Mouse (Mus musculus) c-Kit-positive CD71-negative TER-119-negative erythroid progenitor cells, embryonic 14.5 days (primary cell): ENCODE results near the gene Clcn1.

Source experiments
- DNase-seq: peaks from one replicate; pipeline ENCODE4 v3.0.0-alpha.2; 2013; ENCODE audit warnings: low read depth

The Clcn1 gene

DNA sequence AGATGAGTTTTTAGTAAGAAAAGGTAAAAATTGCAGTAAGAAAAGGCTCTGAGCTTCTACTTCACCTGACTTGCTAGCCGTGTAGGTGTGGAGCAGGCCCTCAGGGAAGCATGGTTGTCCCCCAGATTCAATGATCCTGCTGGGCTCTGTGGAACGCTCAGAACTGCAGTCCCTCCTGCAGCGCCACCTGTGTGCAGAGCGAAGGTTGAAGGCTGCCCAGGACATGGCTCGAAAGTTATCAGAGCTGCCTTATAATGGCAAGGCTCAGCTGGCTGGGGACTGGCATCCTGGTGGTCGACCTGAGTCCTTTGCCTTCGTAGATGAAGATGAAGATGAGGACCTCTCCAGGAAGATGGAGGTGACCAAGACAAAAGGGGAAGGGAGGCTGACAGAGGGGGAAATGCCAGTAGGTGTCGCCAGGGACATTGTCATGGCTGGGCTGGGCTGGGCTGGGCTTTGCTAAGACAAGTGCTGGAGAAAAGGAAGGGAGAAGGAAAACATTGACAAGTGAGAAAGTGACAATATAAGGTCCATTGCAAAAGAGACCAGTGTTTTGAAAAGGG lies 23.4 kb downstream of the Clcn1 start:
- DNase-seq: no peak

DNA sequence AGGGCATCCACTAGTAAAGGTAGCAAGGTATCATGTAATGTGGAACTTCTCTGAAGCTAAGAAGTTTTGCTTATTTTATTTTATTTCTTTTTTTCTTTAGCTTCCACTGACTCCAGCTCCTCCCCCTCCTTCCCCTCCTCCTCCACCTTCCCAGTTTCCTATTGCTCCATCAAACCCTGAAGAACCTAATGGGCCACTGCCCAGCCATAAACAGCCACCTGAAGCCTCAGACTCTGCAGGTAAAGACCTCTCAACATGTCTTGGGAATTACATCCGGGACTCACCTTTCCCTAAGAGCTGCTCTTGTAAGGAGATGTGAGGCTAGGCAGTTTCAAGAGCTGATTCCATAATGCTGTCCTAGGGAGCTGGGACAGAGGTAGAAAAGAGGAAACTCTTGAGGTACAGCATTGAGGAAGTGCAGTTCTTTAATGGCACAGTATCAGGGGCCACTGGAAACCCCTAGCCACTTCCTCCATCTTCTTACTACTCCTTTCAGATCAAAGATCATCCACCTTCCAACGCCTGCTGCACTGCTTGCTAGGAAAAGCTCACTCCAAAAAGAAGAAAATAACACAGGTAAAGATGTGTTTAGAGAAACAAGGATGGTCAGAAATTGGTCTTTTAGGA lies 24.1 kb downstream of the Clcn1 start:
- DNase-seq: no peak

DNA sequence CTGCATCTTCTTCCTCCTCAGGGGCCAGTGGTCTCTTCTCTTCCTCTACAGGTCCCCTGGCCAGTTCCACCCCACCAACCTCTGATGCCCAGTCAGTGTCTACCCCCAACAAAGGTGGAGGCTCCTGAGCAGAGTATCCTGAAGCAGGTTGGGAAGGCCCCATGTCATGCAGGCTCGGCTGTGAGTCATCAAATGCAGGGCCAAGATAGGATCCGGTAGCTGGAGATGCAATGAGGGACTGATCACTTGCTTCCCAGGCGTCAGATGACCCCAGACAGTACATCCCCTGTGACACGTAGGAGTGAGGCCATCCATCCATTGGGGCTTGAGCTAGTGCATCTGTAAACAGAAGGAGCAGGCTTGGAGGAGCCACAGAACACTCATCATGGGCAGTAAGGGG lies 31.8 kb downstream of the Clcn1 start:
- no peak for DNase-seq

DNA sequence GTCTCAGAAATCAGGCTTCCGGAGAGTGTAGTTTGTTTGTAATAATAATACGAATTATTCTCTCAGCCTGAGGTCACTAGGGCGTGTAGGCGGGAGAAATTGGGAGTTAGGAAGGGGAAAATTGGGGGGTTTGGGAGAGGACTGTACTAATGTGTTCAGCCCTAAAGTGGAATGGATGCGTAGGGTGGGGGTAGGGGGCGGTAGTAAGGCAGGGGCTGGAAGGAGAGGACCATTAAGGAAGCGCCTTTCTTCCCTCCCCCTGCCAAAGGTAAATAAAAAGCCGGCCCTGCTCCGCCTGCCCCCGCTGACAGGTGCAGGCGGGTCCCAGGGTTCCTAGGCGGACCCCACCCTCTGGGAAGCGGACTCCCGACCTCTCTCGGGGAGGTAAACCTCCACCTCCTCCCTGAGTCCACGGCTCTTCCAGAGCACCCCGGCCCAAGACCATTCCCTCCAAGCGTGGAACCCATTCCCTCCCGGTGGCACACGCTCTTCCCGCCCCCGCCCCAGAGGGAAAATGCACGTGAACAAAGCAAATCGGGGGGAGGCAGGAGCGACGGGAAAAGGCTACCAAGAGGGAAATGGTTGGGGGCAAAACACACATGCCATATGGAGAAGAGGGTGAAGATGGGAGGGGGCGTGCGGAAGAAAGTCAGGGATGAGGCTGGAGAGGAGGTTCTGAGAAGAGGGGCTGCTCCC lies 37.0 kb downstream of the Clcn1 start:
- no peak for DNase-seq

DNA sequence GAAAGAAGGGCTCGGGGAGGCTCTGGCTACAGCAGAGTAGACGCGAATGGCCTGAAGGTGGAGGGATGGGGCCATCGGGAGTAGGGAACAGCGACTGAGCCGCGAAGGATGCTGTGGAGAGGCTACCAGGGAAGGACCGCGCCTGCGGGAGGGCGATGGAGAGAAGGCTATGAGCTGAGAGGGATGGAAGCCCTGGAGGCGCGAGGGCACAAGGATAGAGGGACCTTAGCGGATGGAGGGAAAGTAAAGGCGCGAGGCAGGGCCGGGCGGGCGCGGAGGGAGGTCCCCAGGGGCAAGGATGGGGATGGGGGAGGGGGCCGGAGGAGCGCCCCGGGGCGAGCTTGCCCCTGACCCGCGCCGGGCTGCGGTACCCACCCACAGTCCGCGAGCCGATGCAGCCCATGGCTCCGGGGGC lies 37.6 kb downstream of the Clcn1 start:
- DNase-seq: no peak

DNA sequence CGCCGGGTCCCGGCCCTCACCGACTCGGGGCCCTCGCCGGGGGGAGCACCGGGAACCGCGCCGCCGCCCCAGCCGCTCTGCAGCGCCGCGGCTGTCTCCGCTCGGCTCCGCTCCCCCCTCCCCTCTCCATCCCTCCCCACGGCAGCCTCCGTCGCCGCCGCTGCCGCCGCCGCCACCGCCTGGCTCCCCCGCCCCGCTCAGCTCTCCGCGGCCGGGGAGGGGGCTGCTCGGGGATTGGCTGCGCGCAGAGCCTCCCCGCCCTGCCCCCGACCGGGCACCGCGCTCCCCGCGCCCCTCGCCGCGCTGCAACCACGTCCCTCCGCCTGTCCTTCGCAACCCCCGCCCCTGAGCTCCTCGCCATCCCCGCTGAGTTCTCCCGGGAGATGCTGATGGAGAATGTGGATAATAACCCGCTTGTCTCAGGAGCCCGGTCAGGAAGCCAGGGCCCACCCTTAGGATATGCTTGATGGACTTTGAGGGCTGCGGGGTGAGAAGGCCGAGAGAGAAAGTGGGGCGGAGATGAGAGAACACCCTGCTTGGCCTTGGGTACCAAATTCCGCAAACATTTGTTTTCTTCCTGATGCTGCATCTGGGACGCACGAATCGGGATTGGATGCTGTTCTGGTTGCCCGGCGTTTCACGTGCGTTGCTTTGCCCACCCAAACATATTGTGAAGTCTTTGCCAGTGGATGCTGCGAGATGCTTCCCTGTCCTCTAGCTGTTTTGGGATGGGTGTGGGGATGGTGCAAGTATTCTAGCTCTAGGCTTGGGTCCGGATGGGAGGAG lies 38.2 kb downstream of the Clcn1 start, which contains the start of gene Fam131b:
TSS of gene Fam131b (minus strand) at position 162 of the 786 bp plus-strand sequence.
- DNase-seq: no peak

DNA sequence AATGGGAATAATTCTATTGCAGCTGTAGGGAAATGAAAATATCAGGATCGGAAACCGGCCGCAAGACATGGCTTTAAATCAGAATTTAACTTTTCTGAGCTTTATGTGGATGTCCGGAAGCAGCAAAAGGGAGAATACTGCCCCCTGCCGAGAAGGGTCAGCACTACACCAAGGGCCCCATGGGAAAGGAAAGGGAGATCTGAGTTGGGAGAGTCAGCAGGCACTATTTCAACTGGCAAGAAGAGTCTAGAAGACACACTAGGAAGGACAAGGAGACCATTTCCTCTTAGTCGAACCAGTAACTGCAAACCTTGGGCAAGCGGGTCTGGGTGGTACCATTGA lies 38.8 kb downstream of the Clcn1 start:
- peak; percentile 53 for DNase-seq

DNA sequence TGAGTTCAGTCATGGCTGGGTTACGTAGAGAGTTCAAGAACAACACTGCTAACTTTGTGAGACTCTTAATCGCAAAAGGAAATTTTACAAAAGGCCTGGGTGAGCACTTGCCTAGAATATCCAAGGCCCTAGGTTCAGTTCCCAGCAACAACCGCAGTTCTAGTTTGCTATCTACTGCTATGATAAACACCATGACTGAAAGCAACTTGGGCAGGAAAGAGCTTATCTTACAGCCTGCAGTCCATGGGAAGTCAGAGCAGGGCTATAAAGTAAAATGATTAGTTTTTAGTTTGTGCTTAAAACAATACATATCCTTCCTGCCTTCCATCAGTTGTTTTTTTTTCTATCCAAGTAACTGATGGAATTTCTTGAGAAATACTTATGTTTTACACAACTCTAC lies 40.0 kb downstream of the Clcn1 start:
- DNase-seq: no peak

DNA sequence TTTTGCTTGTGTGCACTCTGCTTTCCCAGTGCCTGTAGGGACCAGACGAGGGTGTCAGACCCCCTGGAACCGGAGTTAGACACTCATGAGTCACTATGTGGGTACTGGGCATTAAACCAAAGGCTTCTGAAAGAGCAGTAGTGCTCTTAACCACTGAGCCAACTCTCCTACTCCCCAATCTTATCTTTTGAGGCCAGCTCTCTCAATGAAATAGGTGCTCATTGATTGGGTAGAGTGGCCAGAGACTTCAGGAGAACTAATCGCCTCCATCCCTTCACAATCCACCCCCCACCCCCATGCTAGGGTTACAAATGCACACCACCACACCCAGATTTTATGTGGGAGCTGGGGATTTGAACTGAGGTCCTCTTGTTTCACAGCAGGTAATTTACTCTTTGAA lies 42.3 kb downstream of the Clcn1 start:
- no peak for DNase-seq

DNA sequence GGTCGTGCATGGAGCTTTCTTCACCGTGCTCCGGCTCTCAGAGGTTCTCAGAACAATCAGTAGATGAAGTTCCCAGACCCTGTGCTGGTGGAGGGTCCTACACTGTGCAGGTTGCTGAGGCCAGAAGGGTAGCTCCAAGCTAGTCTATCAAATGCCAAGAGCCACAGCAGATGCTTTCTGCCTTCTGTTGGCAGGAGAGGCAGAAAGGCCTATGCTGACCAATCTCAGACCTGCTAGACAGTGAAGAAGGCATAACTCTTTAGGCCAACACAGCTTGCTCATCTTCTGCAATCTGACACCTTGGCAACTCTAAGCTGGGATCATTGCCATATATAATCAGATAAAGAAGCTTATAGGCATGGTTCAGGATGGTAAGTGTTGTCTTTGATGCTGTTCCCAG lies 43.7 kb downstream of the Clcn1 start:
- DNase-seq: no peak

DNA sequence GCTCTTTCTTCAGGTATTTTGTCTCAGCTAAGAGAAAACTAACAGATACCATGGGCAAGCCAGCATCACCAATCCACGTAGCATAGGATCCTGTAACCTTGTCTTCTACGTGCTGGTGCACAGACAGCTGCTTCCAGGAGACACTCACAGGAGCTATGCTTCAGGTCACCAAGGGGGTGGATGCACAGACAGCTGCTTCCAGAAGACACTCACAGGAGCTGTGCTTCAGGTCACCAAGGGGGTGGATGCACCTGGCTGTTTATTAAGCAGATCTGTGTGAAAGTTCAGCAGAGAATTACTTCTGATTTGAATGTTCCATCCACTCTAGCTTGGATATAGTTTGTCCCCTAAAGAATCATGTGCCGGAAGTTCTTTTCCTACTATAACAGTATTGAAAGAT lies 44.5 kb downstream of the Clcn1 start:
- DNase-seq: no peak

DNA sequence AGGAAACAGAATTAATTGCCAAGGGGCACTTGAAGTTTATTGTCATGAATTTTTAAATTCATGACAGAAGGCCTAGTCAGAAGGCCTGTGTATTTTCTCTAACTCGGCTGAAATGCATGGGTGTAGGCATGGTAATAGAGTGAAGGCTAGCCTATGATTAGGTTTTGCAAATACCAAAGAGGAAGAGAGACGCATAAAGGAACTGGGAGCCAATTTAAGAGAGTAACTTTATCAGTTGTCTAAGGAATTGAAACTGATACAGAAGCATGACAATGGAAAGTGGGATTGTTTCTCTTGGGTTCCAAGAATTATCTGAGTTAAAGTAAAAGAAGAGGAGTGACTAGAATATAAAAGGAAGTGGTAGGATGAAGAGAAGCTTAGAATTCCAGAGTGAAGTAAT lies 52.7 kb downstream of the Clcn1 start:
- DNase-seq: no peak

DNA sequence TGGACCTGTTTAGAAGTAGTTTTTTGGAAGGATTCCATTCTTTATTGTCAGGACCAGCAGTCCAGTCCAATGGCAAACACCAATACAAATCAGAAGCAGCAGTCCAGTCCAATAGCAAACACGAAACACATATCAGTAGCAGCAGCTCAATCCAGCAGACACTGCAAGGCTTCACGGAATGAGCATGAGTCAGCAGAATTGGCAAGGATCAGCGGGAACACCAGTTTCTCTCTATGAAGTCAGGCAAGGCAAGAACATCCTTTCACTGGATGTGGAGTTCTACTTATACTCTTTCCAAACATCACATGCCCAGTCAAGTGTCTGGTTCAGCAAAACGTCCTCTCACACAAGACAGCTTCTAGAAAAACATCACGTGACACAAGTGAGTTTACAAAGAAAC lies 53.5 kb downstream of the Clcn1 start:
- DNase-seq: no peak

DNA sequence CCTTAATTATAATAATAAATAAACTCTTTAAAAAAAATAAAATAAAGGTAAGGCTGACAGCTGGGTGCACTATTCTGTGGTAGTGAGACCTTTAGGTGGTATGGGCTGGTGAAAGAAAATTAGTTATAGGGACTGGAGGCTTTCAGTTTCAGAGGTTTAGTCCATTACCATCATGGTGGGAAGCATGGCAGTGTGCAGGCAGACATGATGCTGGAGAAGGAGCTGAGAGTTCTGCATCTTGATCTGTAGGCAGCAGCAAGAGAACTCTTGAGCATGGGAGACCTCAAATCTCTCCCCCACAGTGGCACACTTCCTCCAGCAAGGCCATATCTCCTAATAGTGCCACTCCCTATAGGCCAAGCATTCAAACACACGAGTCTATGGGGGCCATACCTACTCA lies 55.7 kb downstream of the Clcn1 start:
- DNase-seq: no peak

DNA sequence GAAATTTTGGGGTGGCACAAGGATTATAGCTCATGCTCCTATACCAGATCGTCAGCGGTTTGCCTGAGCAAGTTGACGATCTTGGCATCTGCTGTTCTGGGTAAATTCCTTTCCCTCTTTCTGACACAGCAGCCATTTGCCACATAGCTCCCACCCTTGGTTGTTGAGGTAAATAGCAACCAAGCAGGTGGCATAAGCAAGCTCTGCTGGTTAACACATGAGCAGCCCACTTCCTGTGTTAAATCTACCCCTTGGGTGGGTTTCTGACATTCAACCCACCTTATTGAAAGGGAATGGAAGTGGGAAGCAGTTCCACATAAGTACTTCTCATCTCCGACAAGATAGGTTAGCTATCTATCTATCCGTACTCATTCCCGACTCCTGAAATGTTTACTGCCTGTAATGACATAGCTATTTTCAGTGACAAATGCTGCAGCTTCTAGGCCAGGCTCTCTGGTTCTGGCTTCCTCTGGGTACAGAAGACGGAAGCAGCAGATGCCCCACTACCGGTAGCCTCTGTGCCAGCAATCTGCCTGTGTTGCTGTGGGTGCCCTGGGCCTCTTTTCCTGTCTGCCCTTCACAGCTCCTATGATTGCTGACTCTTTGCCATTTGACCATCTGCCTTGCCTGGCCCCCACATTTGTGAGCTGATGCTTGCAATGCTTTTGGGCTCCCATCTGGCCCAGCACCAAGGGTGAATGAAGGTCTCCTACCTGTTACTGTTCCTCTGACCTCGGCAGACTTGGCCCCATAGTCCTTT lies 57.1 kb downstream of the Clcn1 start:
- DNase-seq: no peak

DNA sequence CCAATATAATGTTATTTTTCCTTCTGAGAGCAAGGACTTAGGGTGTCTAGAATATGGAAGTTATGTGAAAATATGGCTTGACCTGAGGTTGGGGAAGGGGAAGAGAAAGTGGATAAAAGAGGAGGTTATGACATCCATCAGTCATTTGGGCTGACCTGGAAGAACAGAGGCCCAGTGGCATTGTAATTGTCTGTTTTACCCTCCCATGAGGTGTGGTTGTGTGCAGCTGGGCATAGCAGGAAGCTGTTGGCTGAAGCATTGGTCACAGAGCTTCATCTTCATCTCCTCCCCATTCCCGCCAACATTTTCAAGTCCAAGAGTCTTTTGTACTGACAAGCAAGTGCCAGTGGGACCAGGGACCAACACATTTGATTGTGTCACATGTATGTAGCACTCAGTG lies 57.8 kb downstream of the Clcn1 start:
- no peak for DNase-seq

DNA sequence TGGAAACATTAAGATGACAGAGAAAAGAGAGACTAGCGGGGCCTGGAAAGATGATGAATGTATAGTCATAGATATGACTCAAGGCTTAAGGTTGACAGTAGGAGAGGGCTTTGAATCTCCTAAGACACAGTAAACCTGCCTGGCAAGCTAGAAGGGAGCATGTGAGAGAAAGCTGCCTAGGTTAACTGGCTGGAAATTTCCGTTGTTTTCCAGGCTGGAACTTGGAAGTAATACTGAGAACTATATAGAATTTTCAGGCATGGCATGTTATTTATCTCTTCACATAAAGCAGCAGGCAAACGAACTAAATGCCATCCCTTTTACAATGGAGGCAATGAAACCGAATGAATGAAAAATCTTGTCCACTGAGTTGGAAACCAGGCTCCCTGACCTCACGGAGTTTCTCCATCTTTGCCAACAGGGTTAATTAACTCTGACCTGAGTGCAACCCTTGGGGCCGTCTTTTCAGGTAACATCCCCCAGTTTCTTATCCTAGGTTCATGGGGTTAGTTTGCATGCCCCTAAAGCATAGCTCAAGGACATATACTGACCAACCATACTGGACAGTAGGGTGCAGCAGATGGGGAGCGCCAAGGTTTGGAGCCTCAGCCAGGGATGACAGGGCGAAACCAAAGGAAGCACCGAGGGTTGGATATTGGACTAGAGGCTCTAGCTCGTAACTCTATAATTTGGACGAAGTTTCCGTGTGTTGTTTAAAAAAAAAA lies 62.0 kb downstream of the Clcn1 start:
- no peak for DNase-seq

DNA sequence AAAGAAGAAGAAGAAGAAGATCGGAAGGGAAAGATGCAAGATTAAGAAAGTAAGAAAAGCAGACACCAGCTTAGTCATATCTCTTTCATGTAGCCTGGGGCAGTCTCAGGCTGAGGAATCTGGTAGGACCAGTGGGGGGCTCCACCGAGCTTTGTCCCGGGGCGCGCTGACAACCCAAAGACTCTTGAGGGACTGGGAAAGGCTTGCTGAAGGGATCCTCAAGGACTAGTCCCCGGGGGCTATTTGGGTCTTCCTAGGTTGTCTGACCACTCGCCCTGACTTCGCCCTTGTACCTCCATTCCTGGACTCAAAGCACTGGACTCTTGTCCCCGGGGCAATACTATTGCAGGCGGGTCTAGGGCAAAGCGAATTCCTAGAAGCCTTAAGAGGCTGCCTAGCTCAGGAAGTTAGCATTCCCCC lies 62.5 kb downstream of the Clcn1 start:
- DNase-seq: peak; percentile 71

DNA sequence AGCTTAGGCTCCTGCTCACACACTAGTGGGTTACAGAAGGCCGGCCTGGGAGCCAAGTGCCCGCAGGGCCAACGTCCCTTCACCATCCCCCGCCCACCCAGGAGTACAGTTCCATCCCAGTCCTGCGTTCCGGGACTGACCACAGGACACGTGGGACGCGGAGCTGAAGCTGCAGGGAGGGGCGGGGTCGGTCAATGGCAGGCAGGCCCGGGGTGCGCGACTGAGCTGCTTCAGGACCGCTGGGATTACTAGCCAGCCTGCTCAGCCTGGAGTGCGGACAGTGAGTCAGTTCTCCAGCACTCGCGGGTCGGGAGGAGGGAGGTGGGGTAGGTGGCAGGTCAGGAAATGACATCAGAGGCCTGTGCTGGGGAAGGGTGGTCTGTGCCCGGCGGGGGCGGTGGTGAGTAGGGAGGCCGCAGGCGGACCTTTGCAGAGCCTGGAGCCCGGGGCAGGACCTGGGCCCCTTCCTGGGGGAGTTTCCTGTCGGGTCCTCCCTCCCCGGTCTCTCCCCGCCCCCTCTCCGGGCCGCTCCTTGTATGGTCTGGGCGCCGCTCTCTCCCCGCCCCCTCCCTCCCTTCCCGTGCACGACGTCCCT lies 63.0 kb downstream of the Clcn1 start, which contains the start of gene Zyx:
TSS of gene Zyx (plus strand) at position 205 of the 595 bp plus-strand sequence.
- DNase-seq: peak; percentile 87

DNA sequence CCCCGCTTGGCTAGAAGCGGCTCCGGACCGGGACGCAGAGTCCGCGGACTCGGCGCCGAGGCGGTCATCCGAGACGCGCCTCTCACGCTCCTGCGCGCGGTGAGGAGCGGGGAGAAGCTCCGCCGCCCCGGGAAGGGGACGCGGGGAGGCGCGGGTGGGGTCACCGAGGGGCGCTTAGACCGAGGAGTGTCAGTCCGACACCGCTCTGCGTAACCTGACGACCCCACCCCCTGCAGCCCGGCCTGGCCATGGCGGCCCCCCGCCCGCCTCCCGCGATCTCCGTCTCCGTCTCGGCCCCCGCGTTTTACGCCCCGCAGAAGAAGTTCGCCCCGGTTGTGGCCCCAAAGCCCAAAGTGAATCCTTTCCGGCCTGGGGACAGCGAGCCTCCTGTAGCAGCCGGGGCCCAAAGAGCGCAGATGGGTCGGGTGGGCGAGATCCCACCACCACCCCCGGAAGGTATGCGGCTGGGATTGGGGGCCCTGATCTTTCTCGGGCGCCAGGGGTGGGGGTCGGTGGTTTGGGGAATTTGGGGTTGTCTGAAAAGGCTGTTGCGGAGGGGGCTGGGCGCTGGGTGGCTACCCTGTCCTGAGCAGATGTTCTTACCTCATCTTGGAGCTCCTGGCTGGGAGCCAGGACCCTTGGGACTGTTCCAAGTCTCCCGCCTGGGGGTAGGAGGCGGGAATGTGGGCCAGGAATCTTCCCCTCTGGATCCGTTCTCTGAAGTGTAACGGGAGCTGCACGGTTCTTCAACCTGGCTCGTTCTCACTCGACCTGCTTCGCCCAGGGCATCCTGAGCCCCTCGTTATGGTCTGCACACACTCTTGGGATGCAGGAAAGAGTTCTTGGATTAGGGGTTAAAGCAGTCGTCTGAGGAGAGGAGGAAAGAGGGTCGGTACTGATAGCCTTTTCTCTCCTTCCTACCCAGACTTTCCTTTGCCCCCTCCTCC lies 63.8 kb downstream of the Clcn1 start:
- no peak for DNase-seq
